Mouse (Mus musculus) spleen, adult 2 months (tissue): ENCODE data around the gene Bmpr1a. TPM values are rescaled to one million over a fixed set of nuclear protein-coding genes. Genes with fewer than 3 reads are reported as not detected.

Source experiments
- DNase-seq, 2 experiments: peaks; one replicate each; pipeline versions ENCODE4 v3.0.0 to v3.0.0-alpha.2; 2012 to 2021; ENCODE audit warnings: low spot score in 2 of 2, low read depth in 1 of 2
- H3K27ac ChIP-seq: fragments of 200-500 bp; 2 replicates; pipeline ENCODE4 v1.5.1; 2012; ENCODE audit warnings: low read length, inconsistent platforms; ENCODE audit not compliant: insufficient read depth
- H3K27me3 ChIP-seq: fragments of 200-500 bp; 2 replicates; pipeline ENCODE4 v1.6.1; 2012; ENCODE audit warnings: mild to moderate bottlenecking, moderate library complexity, low read length, inconsistent platforms; ENCODE audit not compliant: control insufficient read depth, insufficient read depth
- H3K36me3 ChIP-seq: fragments of 200-500 bp; 2 replicates; pipeline ENCODE4 v1.6.1; 2012; ENCODE audit warnings: mild to moderate bottlenecking, low read length, inconsistent platforms; ENCODE audit not compliant: control insufficient read depth, insufficient read depth
- H3K4me1 ChIP-seq: fragments of 200-500 bp; 2 replicates; pipeline ENCODE4 v1.6.1; 2011; ENCODE audit warnings: inconsistent platforms; ENCODE audit not compliant: control insufficient read depth, insufficient read depth, insufficient read length
- H3K4me3 ChIP-seq: fragments of 200-500 bp; 2 replicates; pipeline ENCODE4 v1.5.1; 2011; ENCODE audit warnings: mild to moderate bottlenecking, inconsistent platforms; ENCODE audit not compliant: insufficient read depth, insufficient read length; ENCODE audit errors: extremely low read depth
- CTCF ChIP-seq: fragments of 200-500 bp; IDR thresholded peaks from 2 replicates; pipeline ENCODE4 v1.5.1; 2011; ENCODE audit warnings: mild to moderate bottlenecking, inconsistent platforms; ENCODE audit not compliant: insufficient read depth, insufficient read length, insufficient replicate concordance; ENCODE audit errors: extremely low read depth
- POLR2A ChIP-seq: fragments of 200-500 bp; IDR thresholded peaks from 2 replicates; pipeline ENCODE4 v1.6.1; 2011; ENCODE audit warnings: low read depth, low read length, inconsistent platforms
- WGBS: fragments of 180-500 bp; shearing (Covaris S2); methylation state at CpG from one replicate; pipeline ENCODE4 v1.1.7; 2018; 5-methylcytosine and 5-hydroxymethylcytosine counted together
- polyA plus RNA-seq: library from polyadenylated mRNA; depleted of rRNA; stranded (reverse); fragments of >200 nt; gene quantifications from 2 replicates; pipeline ENCODE4 v1.2.3, GENCODE M21; 2012

Bmpr1a gene
- polyA plus RNA-seq, 1 experiment, result 1.0 TPM

DNA sequence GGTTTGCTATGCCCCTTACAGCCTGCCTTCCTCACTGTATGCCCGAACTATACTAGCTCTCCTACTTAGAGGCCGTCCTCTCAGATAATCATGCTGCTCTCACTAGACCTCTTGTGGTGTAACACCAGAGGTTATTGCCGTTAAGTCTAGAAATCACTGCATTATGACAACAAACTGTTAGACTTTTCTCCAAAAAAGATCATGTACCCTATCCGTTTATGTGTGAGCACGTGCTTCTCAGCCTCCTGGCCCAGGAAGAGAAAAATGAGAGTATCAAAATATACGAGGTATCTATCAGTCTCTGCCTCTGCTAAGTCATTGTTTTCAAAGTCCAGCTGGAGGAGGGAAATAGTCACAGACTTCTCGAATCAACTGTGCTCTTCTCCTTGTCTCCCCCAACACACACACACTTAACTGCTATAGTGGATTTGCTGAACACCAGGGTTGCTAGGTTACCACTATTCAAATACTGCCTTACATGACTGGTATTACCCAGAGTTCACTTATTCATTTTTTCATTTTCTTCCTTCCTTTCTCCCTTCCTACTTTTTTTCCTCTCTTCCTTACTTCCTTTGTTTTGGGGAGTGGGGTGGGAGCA, 5.8 kb upstream of the Bmpr1a start:
- TF ChIP-seq POLR2A, result no peak
- no peak for TF ChIP-seq CTCF
- WGBS, result 43% methylated on average over 7 of the region's 7 CpGs
- Histone ChIP-seq H3K27me3 (peaks cover 4% of the 10 kb centered on the region; the same call in 1 of the 2 replicates), H3K4me1 (no peaks in the 10 kb centered on the region), H3K36me3 (no peaks in the 10 kb centered on the region), H3K4me3 (no peak overlapping the region), H3K27ac (no peak overlapping the region)
- no peak for DNase-seq

DNA sequence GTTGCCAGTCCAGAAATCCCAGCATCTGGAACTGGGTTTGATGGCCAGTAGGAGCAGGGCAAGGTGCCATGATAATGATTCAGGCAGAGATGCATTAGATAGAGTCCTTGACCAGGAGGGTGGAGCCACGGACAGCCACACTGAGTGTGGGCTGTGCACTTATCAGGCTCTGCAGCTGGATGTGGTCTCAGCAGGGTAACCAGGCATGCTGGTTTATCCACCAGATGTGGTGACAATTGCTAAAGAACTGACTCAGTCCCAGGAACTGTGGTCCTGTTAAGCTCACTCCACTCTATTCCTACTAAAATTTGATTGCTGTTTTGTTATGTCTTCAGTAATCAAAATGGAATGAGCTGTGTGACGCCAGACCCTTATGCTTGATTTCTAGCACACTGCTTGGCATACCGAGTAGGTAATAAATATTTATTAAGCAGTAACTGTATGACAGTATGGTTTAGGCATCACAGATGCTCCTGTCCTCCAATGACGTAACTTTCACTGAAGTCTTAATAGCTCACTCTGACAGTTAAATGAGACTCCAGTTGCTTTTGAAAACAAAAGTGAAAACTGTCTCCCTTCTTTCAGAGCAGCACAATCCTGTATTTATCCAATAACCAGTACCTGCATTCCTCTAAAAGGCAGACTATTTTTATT, 5.2 kb upstream of the Bmpr1a start:
- no peaks in the 10 kb centered on the region for H3K36me3 ChIP-seq
- H3K27me3 ChIP-seq, result peaks cover 7% of the 10 kb centered on the region; the same call in 1 of the 2 replicates
- WGBS, result 51% methylated on average over 4 of the region's 4 CpGs
- TF ChIP-seq POLR2A (no peak), CTCF (no peak)
- no peak overlapping the region for H3K4me3 ChIP-seq
- no peak overlapping the region for H3K27ac ChIP-seq
- DNase-seq, result no peak
- no peaks in the 10 kb centered on the region for H3K4me1 ChIP-seq

DNA sequence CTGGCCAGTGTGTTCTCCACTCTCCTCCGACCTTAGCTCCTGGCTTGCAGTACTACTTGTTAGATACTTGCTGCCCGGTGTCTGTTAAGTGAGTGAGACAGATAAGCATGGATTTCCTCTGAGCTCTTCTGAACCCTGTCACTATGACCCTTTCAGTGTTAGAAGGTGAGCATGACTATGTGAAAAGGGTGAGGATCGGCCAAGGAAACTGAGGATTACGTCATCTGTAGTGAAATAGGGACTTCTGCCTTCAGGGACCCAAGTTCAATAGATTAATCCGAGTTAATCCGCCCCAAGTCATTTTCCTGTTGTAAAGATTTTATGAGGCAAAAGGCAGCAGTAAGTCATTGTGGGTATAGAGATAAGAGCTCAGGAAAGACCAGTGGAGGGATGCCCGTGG, 2.2 kb upstream of the Bmpr1a start:
- peaks cover 23% of the 10 kb centered on the region for H3K27me3 ChIP-seq
- no peak overlapping the region for H3K27ac ChIP-seq
- DNase-seq, result no peak
- H3K36me3 ChIP-seq, result no peaks in the 10 kb centered on the region
- WGBS, result 56% methylated on average over 7 of the region's 7 CpGs
- no peak overlapping the region for H3K4me3 ChIP-seq
- TF ChIP-seq CTCF, result no peak
- no peak for TF ChIP-seq POLR2A
- peaks cover 4% of the 10 kb centered on the region for H3K4me1 ChIP-seq

DNA sequence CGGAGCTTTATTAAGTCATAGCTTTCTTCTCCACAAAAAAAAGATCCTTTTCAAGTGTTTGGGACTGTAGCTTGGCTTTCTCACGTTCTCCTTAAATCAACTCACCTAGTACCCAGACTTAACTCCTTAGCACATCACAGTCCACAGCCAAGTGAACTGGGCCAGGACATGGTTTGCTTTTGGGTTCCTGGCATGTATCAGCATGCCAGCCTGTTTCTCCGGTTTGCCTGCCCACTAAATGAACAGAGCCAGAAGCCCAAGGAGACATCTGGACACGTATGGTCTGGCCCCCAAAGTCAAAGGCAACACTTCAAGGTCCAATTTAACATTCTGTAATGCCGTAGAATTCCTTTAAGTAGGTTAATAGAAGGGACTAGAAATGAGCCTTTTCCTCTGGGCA, 1.2 kb upstream of the Bmpr1a start:
- Histone ChIP-seq H3K4me1 (peaks cover 4% of the 10 kb centered on the region), H3K27ac (no peak overlapping the region), H3K27me3 (peaks cover 24% of the 10 kb centered on the region), H3K36me3 (no peaks in the 10 kb centered on the region), H3K4me3 (no peak overlapping the region)
- TF ChIP-seq POLR2A (no peak), CTCF (no peak)
- no peak for DNase-seq
- 87% methylated on average over 5 of the region's 5 CpGs for WGBS

DNA sequence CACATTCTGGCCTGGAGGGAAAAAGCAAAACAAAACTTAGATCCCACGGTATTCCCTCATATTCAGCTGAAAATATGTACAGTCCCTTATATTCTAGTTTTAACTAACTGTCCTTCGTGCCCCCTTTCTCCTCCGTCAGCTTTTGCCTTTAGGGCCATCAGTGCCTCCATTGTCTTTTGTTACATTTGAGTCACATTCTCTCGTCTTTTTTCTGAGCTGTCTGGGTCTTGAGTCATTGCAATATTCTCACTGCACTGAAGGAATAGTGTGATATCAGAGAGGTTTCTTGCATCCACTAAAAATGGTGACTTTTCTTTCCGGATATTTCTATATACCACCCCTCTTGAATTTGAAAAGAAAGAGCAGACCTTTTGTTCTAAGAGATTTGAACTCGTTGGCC, 618 bp upstream of the Bmpr1a start:
- 74% methylated on average over 6 of the region's 6 CpGs for WGBS
- TF ChIP-seq POLR2A (no peak), CTCF (no peak)
- Histone ChIP-seq H3K4me1 (peaks cover 4% of the 10 kb centered on the region), H3K4me3 (no peak overlapping the region; the same call in 1 of the 2 replicates), H3K36me3 (no peaks in the 10 kb centered on the region), H3K27me3 (peaks cover 24% of the 10 kb centered on the region), H3K27ac (no peak overlapping the region)
- no peak for DNase-seq

DNA sequence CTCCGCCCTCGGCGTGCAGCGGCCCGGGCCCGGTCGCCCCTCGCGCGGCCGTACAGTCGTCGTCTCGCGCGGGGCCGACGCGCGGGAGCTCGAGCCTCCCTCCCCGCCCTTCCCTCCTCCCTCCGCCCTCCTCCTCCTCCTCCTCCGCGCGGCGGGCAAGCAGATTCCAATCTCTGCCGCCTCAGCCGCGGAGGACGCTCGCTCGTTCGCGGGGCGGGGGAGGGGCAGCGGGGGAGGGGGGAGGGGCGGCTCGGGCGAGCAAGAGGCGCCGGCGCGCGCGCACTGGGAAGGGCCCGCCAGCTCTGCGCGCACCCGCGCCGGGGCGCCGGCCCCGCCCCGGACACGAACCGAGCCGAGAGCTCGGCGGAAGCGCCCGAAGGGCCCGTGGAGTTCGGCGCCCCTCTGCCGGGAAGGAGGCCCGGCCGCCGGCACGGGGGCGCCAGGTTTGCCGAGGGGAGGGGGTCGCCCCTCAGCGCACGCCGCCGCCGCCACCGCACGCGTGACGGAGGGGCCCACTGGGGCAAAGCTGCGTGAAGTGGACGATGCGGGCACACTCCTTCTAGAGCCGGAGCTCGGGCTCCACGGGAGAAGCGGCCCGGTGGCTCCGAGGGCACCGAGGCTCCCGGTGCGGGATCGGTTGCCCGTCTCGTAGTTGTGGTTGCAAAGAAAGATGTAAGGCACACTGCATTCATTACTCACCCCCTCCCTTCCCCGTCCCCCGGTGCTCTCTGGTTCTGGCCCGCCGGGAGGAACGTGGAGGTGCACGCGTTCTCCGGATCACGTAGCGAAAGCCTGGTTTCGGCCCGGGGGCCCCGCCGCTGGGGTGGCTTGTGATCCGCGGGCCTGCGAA, 441 bp downstream of the Bmpr1a start:
- peak in 1 of 2 experiments; percentile 50 for DNase-seq
- Histone ChIP-seq H3K4me3 (peak overlapping the region; percentile 63), H3K4me1 (peaks cover 4% of the 10 kb centered on the region), H3K36me3 (no peaks in the 10 kb centered on the region), H3K27me3 (peaks cover 24% of the 10 kb centered on the region), H3K27ac (peak overlapping the region; percentile 62)
- WGBS, result under 1% methylated on average over 84 of the region's 115 CpGs
- no peak for TF ChIP-seq CTCF
- no peak for TF ChIP-seq POLR2A
